Mouse (Mus musculus) cerebellum, adult 18-20 months (tissue): Measurements from ENCODE around the gene Mtss1l.

Experiments
- DNase-seq, 2 experiments: peaks; one replicate each; pipeline ENCODE4 v3.0.0; 2021

Gene Mtss1l

DNA sequence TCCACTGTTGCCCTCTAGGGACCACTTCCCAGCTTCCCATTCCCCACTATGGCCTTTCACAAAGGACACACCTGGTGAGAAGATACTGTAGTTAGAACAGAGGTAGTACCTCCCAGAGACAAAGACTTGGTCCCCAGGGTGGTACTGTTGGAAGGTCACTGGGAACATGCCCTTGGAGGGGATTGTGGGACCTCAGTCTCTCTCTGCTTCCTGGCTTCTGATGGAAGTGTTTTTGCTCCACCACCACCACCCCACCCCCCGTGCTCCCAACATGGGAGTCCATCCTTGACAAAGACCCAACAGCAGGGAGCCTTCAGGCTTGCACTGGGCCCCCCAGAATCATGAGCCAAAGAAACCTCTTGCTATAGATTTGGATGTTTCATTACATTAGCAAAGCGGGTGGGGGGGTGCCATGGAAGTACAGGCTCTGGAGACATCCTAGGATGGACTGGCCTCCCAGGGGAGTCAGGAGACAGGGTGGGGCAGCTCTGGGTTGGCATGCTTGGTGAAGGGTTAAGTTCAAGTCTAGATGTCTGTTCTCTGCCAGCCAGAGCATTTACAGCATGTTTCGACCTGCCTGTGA is 14.9 kb upstream of the Mtss1l start:
- peak; percentile 17 to 32 for DNase-seq

DNA sequence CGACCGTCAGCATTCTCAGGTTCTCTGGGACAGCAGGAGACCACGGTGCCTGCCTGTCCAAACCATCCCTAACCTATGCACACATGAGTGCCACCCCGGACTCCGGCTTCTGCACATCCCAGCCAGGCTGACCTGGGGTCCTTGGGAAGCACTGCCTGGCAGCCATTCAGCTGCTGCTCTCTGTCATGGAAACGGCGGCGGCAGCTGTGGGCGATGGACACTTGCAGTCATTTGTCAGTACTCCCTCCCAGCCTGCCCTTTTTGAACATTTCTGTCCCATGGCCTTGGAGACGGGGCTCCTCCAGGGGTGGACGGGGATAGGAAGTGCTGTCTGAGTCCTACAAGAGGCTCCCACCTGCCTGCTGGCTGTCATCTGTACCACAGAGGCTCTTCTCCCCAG is 12.8 kb upstream of the Mtss1l start:
- peak in 1 of 2 experiments; percentile 30 for DNase-seq

DNA sequence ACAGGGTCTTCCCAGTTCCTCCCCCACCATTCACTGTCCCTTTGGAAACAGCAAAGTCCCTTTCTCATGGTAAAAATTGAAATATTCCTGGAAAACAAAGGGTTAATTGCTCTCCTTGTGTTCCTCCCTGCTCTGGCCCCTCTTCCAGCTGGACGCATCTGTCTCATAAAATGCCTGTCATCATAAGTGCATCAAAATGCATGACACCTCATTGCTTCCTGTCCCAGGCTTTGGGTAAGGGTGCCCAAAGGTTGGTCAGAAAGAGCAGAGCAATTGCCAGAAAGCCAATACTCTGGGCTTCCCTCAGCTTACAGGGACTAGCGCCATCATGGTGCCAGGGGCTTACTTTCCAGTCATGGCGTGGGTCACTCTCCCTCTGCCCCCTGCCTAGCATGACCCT is 10.7 kb upstream of the Mtss1l start:
- DNase-seq: no peak

DNA sequence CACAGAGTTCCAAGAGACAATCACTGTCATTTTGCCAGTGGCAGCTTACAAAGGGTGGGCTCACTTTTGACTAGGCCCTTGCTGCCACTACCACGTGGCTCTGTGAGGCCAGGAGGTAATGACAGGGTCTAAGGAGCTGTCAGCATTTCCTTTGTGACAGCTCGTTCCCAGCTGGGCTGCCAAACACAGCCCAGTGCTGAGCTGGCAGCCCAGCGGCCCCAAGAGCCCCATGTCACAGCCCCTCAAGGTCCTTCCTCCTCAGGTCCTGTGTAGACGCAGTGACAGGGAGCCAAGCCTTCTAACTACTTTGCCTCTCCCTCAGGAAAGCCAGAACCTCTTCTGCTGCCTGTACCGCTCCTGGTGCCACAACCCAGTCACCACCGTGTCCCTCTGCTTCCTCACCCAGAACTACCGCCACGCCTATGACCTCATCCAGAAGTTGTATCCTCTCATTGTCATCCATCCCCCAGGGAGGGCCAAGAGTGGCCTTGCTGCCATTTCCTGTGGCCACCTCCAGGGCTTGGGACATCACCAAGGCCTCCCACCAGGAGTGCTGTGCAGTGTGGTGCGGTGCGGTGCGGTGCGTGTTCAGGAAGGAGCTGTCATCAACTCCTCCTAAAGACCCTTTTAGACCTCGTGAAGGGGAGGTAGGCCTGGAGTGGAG is 9.9 kb upstream of the Mtss1l start:
- DNase-seq: peak in 1 of 2 experiments; percentile 21

DNA sequence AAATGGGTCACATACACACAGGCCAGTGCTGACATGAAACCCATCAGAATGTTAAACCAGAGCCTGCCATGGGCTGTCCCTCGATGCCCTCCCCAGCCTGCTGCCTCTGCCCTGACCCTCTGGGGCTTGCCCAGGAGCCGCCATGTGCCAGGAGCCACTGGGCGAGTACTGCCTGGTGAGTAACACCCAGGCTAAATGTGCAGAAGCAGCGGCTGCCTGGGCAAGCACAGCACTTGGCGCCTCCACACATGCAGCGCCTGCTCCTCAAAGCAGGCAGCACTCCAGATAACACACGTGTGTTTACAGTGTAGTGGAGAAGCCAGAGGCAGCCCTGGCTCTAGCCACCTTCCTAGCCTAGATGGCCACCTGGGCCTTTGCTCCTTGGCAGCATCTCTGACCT is 8.2 kb upstream of the Mtss1l start:
- DNase-seq: peak; percentile 46 to 53

DNA sequence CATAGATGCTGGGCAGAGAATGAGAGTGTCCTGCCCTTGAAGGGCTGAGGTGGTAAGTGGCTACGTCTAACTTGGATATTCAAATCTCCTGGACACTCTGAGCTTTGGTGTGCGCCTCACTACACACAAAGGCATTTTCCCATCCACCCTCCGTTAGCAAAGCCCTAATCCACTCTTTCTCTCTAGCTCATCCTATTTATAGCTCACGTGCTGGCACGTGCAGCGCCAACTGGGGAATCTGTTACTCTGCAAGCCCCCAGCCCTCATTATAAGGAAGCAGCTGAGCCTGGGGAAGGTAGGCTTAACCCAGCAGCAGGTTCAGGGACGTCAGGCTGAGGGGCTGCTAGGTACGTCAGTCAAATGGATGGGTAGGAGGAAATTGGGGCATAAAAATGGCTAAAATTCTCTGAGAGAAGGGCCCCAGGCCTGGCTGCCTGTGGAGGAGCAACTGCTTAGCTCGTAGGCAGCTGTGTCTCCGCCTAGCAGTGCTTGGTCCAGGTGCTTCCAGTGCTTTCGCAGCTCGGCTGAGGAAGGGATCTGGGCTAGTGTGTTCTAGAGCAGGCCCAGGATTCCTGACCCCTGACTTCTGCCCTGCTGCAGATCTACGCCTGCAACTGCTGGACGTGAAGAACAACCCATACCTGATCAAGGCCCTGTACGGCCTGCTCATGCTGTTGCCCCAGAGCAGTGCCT is 6.3 kb upstream of the Mtss1l start:
- DNase-seq: peak in 1 of 2 experiments; percentile 13

DNA sequence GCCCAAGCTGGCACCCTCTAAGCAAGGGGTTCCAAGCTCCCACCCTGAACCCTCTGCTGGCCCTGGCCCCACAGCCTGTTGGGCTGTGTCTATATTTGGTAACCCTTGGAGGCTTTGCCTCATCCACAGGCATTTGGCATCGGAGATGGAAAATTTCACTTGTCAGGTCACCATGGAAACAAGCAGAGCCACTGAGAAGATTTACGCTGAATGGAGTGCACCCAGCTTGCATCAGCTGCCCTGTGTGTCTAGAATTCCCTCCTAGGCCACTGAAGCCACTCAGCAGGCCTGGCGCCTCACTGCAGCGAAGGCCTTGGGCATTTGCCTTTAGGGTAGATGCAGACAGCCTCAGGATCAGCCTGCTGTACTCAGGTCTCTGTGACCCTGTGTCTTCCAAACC is 5.2 kb upstream of the Mtss1l start:
- DNase-seq: peak; percentile 71 to 79

DNA sequence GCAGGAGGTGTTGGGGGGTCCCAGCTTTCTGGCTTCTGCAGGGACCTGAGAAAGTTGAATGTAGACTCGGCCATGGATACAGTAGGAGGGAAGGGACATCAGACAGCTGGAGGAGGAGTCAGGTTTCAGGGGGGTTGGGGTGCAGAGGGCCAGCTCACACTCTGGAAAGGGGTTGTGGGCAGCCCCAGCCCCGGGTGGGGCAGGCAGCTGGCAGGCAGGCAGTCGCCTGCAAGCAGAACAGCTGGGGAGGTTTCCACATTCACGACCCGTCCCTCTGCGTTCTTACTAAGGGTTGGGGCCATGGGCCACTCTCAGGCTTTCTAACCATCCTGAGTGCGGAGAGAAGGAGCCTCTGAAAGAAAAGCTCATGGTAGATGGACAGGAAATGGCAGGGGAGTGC is 4.1 kb upstream of the Mtss1l start:
- DNase-seq: no peak

DNA sequence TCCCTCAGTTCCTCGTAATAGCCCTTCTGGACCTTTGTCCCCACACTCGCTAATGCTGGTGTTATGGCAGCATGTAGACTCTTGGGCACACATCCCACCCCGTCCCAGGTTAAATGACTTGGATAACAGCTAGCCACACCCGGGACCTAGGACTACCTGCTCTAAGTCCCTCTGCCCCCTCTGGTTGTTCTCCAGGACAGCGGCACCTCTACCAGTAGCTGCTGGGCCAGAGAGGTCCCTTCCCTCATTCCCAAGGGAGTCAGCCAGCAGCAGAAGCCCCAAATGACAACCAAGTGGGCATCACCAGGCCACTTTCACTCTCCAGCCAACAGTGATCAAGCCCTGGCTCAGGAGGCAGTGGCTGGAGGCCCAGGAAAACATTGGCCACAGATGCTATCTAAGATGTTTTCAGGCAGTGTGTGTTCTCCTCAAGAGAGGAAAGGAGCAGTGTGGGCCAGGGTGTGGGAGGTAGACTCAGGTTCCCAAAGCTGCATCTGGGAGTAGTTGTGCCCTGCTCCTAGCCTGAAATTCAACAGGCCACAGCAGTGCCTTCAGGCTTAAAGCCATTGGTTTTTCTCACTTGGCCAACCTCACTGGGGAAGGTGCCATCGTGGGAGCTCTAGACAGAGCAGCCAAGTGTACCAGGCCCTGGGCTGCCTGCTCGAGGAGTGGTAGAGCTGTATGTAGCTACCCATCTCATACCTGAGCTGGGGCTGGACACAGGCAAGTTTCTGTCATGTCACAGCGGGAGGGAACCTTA is 2.9 kb upstream of the Mtss1l start:
- peak in 1 of 2 experiments; percentile 46 for DNase-seq

DNA sequence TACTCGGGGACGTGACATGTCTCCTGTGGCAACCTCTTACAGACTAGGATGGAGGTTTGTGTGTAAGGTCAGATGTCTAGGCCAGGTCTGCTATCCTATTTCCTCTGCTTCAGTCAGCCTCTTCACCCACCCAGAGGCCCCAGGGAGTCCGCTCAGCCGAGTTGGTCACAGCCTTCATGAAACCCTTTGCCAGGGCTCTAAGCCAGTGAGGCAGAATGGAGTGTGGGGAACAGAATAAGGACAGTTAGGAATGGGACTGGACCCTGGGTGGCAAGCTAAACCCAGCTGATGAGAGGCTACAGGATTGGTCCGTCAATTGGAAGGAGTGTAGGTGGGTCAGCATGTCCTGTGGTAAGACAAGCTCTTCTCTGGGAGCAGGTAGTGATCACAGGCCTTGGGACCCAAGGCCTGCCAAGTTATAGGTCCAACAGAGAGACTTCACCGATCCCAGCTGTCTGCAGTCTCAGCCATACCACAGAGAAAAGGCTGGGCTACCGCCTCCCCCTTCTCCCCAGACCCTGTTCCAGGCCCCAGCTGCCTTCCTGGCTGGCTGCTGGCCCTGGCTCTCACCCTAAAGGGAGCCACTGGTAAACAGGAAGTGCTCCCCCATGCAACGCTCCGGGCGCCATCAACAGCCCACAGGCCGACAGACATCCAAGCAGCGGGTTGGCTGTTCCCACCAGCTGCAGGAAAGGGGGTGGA is 2.2 kb upstream of the Mtss1l start:
- peak in 1 of 2 experiments; percentile 55 for DNase-seq

DNA sequence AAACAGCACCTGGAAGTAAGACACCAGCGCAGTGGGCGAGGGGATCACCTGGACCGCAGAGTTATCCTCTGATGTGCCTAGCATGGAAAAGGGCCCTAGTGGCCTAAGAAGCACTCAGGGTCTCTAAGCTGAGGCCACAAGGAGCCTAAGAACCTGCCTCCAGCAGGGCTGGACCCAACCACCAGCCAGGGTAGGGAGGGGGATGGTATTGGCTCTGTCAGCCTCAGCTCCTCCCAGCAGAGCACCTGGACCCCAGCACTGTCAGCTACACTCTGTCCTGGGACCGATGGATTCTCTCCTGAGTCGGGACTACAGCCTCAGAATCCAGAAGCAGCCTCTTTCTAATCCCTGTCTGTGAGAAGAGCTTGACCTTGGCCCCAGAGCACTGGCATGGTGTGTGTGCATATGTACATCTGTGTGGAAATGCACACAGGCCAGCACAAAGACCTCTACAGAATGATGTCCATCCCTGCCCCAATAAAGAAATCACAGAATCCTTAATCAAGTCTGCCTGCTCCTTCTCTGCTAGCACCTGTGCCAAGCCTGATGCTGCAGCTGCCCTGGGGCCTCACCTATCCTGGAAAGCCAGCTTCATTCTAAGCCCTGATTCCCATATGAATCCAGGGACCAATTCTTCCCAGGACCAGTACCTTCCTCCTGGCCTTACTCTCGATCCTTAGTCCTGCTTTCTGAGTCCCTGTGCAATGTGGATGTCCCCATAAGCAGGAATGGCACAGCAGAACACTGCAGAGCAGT is 1.2 kb upstream of the Mtss1l start:
- DNase-seq: peak; percentile 21 to 45

DNA sequence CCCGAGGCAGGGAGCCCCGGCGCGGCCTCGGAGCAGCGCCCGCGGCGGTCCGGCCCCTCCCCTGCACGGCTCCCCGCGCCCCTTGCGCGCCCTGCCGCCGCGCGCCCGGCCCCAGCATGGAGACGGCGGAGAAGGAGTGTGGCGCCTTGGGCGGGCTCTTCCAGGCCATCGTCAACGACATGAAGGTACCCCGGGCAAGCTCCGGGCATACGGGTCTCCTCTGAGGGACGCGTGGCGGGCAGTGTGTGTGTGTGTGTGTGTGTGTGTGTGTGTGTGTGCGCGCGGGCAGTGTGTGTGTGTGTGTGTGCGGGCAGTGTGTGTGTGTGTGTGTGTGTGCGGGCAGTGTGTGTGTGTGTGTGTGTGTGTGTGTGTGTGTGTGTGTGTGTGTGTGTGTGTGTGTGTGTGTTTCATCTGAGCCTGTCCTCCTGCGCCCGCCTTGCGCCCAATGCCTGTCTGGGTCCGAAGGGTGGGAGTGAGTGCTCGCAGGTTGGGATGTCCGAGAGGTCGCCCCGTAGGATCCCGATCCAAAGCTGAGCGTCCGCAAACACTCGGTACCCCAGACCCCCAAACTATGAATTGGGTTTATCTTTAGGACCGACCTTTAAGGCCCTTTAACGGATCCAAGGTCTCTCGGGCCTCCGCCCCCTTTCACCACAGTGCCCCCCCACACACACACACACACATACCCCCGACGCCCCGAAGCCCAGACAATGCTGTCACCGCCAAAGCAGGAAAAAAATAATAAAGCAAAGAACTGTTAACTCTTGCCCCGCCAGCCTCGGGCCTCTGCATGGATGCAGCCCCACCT is 534 bp downstream of the Mtss1l start:
- DNase-seq: peak in 1 of 2 experiments; percentile 74

DNA sequence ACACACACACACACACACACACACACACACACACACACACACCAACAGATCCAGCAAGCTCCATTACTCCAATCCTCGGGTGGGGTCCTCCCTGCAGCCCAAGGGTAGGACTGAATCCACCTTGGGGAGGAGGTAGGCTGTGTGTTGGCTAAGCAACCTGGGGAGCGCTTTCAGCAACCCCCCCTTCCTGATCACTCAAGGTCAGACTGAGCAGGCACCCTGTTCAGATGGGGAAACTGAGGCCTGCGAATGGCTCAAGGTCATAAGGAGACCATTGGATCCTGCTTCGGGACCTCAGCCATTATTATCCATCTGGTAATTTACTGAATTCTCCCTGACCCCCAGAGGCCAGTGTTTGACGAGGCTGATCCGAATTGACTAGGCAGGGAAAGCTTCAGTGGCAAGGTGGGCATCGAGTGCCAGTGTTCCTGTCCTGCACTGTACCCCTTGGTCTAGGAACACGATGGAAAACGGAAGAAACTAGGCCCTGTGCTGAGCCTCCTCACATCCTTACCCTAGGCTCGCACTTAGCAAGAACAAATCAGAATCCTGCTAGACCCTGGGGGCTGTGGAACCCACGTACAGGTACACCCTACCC is 1.2 kb downstream of the Mtss1l start:
- peak in 1 of 2 experiments; percentile 42 for DNase-seq

DNA sequence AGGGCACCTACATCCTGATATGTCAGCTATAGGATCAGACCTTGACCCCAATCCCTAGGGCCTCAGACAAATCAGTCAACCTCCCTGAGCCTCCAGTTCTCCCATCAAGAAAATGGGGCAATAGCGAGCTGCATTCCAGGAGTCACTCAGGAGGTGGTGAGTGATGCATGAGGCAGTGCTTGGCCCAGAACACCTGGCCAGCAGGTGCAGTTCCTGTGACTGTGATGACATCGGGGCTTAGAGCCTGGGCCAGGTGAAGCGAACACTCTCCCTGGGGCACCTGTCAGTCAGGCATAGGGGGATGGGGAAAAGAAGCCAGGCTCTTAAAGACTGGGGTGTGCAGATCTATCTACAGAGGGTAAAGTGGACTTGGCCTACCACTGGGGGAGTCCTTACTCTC is 3.2 kb downstream of the Mtss1l start:
- no peak for DNase-seq

DNA sequence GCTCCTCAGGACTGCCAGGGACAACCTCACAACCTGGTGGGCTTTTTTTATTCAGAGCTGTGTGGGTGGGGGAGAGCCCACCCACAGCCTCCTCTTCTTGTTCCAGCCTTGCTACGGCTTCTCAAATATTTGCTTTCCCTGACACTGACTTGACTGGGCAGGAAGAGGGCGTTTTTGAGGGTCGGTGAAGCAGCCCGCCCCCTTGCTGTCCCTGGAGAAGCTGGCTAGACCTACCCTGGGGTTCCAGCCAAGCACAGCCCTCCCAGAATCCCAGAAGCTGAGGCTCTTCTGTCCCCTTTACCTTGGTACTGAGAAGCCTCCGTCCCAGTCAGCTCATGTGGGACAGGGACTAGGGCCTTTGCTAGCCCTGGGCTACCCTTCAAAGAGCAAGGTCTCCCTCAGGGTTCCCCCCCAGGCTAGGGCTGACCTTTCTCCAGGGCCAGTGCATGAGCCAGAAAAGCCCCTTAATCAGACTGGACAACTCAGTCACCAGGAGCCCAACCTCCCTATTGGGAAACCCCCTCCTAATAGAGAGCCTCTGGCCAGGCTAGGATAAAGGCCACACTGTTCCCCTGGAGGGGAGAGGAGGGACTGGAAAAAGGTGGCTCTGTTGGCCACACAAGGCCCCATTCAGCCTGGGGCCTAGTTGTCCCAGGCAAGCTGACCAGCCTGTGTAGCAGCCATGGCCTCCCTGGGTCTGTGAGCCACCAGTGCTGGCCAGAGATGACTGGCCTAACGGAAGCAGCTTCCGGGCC is 4.0 kb downstream of the Mtss1l start:
- DNase-seq: peak in 1 of 2 experiments; percentile 46

DNA sequence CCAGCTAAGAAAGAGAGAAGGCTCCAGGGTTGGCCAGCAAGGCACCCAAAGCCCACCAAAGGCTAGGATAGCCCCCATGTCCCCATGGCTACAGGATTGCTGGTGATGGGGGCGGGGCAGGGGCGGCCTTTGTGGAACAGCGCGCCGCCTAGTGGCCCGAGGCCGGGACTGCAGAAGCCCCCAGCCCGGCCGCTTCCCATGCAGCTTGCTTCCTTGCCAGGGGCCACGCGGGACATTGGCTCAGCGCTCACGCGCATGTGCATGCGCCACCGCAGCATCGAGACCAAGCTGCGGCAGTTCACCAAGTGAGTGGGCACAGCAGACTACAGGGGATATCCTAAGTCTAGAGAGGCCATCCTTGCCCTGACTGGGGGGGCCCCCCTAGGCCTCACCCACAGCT is 5.6 kb downstream of the Mtss1l start:
- DNase-seq: peak; percentile 56 to 80

DNA sequence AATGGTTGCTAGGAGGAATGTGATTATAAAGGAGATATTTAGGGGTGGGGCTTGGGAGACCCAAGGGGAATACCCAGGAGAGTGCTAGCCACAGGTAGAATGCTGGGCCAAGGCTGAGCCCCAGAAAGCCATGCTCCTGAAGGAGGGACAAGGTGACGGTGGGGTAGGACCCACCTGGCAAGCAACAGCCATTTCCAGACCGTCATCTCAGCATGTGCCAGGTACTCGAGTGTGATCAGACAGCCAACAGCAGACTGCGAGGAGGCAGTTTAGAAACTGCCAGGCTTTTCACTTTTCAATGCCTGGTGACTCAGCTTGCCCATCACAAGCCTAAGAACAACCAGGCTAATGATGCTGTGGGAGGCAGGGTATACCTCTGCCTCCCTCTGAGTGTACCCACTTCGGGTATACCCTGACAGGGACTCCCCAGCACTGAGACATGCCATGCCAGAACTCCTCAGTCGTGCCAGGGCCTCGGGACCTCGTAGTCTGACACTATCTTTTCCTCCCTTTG is 10.1 kb downstream of the Mtss1l start:
- DNase-seq: peak; percentile 37 to 40

DNA sequence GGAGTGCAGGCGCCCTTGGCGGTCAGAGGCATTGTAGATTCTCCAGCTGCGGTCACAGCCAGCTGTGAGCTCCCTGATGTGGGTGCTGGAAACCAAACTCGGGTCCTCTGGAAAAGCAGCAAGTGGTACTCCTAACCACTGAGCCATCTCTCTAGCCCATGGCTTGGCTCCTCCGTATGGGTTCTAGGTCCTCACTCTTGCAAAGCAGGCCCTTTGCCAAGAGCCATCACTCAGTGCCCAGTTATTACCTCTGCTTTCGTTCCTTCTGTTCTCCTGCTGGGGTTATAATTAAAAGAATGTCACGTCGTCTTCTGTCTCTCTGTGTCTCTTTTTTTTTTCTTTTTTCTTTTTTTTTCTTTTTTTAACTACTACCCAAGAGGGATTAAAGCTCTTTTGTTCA is 11.8 kb downstream of the Mtss1l start:
- peak; percentile 67 to 68 for DNase-seq

DNA sequence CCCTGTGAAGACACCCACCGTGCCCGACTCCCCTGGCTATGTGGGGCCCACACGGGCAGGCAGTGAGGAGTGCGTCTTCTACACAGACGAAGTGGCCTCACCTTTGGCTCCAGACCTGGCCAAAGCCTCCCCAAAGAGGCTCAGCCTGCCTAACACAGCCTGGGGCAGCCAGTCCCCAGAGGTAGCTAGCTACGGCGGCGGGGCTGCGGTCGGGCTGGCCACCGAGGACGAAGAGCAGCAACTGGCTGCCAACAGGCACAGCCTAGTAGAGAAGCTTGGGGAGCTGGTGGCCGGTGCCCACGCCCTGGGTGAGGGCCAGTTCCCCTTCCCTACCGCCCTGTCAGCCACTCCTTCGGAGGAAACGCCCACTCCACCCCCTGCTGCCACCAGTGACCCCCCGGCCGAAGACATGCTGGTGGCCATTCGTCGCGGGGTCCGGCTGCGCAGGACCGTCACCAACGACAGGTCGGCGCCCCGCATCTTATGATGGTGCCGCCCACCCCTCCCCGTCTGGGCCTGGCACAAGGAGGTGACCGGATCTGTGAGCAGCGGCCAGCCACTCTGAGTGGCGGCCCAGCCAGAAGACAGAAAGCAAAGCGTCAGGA is 17.4 kb downstream of the Mtss1l start:
- DNase-seq: peak; percentile 19 to 38
